Mouse (Mus musculus): Measurements from ENCODE around the gene Klhdc3.

Gene Klhdc3

DNA sequence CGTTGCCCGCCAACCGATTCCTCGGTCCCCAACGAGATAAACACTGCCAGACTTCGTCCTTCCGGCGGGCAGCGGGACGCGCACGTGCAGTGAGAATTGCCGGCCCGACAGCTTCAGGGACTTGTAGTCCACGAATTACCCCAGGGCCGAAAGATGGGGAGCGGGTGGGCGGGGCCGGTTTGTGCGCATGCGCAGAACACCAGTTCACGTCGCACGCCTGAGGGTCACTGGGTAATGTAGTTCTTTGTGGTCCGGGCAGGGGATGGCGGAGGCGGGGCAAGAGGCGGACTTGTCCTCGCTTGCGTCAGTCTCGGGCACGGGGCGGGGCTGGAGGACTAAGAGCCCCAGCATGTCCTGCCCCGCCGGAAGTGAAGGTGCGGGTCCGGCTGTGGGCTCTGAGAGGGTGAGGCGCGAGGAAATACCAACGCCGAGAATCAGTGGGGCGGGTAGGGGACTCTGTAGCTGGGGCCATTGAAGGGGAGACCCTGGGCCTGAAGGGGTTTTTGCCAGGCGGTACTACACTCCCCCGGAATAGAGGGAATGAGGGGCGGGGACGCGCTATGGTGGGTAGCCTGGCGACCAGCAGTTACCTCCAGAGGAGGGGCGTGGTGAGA, at the start of gene Klhdc3:
Klhdc3 (minus strand) TSS at position 155 of the 614 bp plus-strand sequence.
- peak; percentile 35; the same call in 1 of the 2 replicates for TF ChIP-seq GATA4 (IDR thresholded peaks at IDR 0.05; ENCODE audit: insufficient replicate concordance, low read length)

DNA sequence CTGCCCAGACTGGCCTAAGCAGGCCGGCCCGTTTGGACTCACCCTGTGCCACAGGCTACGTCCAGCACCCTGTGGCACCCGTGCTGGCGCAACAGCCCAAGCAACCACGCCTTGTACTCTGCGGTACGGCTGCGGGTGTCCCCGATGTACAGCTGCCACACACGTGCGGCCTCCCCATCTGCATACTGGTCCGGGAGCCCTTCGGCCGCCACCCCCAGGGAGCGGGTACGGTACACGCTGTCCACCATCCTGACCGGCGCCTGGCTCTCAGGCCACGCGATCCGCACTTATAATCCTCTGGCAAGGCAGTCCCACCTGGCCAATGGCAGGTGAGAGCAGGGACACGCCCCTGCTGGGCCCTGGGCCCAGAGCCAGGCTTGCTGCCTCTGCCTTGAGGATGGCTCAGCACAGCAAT, 48.2 kb upstream of the Klhdc3 start, which contains the start of gene Gnmt:
Gnmt (minus strand) TSS at position 265 of the 415 bp plus-strand sequence.
- TF ChIP-seq GATA4 (IDR thresholded peaks at IDR 0.05; ENCODE audit: insufficient replicate concordance, low read length): no peak

DNA sequence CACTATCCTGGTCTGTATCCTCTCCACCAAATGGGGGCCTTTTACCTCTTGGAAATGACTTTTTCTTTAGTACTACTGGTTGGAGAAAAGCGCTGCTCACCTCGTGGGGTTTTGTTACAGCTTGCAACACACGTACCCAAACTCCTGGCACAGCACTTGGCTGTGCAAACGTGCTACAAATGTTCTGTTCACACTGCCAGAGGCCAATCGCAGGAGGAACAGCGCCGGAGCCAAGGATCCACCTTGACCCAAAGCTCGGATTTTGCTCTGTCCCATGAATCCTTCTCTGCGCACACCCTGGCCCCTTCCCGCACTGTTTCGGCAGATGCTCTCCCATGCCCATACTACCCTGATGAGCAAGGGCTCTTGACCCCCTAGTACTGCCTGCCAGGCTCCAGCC, 47.8 kb upstream of the Klhdc3 start:
- no peak for TF ChIP-seq GATA4 (IDR thresholded peaks at IDR 0.05; ENCODE audit: insufficient replicate concordance, low read length)

DNA sequence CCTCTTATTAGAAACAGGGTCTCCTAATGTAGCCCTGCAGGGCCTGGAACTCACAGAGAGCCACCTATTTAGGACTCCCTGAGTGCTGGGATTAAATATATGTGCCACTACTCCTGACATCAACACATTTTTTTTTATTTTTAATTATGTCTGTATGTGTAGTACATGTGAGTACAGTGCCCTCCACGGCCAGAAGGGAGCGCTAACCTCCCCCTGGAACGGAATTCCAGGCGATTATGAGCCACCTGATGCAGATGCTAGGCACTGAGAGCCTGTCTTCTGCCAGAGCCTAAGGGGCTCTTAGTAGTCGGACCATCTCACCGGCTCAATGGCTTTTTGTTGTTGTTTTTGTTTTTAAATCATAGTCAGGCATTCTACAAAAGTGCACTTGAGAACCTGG, 47.3 kb upstream of the Klhdc3 start:
- no peak for TF ChIP-seq GATA4 (IDR thresholded peaks at IDR 0.05; ENCODE audit: insufficient replicate concordance, low read length)

DNA sequence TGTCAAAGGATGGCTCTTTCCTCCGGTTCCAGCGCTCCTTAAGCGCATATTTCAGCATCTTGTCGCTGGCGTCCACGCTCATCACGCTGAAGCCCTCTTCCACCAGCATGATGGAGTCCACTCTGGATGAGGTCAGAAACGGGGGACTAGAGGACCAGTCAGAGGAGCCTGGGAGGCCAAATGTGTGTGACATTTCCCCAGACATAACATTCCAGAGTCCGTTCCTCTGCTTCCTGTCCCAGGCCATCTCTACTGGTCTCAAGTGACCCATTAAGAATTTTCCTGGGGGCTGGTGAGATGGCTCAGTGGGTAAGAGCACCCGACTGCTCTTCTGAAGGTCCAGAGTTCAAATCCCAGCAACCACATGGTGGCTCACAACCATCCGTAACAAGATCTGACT, 46.6 kb upstream of the Klhdc3 start:
- TF ChIP-seq GATA4 (IDR thresholded peaks at IDR 0.05; ENCODE audit: insufficient replicate concordance, low read length): no peak

DNA sequence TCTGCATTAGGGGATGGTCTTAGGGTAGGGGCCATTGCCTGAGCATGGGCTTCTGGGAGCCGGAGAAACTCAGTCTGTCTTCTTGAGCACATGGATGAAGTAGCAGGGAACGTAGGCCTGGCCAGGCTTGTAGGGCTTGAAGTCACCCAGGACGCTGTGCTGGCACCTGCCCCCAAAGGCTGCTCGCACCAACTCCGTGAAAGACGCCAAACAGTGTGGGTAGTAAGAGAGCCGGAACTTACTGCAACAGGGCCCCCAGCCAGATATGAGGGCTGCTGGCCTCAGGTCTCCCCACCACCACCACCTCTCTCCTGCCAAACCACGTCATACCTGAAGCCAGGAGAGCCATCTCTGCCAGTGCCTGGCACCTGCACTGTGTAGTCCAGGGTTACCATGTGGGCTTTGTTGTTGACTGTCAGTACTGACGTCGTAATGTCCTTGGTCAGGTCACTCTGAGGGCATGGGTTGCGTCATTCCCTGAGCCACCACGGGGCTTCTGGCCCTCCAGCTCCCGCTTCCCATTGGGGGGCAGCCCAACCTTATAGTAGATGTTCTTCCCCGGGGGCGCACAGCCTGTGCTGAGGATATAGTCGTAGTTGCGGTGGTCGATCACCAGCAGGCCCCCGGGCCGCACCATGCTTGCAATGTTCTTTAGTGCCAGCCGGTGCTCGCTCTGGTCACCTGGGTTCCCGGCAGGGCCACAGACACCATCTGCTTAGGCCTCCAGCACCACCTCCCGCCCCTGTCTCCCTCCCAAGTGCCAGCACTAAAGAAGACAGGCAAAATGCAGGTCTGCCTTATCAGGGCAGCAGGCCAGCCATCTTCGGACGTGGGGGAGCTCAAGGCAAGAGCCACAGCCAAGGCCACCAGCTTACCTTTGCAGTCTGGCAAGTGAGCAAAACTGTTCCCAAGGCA, 45.3 kb upstream of the Klhdc3 start:
- 0 out of 2 replicates have a peak, but pooled peaks have one; percentile 32 for TF ChIP-seq GATA4 (IDR thresholded peaks at IDR 0.05; ENCODE audit: insufficient replicate concordance, low read length)

DNA sequence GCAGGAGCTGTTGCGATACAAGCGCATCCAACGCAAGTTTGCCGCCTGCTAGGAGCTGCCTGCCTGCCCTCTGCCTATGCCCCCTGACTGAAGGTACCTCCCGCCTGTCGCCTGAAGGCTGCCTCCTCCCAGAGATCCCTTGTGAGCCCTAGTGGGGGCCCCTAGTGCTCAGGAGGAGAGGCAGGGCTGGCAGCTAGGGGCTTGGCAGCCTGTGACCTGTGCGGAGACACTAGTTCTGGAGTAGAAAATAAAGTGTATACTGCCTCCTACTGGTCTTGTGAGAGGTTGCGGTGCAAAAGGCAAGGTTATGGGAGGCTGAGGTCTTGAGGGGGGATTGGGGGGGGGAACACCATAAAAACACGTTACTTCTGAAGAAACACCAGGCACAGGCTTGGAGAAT, 44.6 kb upstream of the Klhdc3 start:
- no peak for TF ChIP-seq GATA4 (IDR thresholded peaks at IDR 0.05; ENCODE audit: insufficient replicate concordance, low read length)

DNA sequence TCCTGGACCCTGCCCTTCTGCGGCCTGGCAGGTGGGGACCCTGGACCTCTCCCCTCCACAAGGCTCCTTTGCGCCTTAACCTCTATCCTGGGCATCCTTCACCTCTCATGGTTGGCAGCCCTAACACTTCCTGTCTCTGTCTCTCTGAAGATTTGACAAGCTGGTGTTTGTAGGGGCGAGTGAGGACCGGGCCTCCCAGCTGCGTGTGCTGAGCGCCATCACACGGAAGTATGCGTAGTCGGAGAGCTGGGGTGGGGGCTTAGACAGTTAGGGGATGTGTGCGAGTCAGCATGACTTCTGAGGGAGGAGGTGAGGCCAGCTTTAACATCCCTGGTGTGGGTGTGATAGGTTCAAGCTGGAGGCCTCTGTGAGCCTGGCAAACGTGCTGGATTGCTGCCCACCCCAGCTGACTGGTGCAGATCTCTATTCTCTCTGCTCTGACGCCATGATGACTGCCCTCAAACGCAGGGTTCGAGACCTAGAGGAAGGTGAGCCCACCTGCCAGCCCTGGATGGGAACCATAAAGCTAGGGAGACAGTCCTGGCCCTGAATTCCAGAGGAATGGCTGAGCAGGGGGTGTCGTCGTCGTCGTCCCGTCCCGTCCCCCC, 43.9 kb upstream of the Klhdc3 start:
- TF ChIP-seq GATA4 (IDR thresholded peaks at IDR 0.05; ENCODE audit: insufficient replicate concordance, low read length): no peak

DNA sequence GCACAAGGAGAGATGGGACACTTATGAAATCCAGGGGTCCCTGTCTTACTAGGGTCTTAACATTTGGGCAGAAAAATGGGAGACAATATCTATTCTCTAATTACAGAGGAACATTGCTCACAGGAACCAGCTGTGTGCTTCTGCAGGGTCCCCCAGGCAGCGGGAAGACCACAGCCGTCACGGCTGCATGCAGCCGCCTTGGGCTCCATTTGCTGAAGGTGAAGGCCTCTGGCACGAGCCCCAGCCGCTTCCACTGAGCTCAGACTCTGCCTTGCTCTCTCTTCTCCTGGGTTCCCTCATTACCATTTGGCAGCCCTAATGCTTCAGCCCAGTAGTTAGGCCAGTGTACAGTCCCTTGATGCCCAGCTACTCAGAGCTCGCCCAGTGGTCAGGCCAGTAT, 40.4 kb upstream of the Klhdc3 start:
- TF ChIP-seq GATA4 (IDR thresholded peaks at IDR 0.05; ENCODE audit: insufficient replicate concordance, low read length): no peak

DNA sequence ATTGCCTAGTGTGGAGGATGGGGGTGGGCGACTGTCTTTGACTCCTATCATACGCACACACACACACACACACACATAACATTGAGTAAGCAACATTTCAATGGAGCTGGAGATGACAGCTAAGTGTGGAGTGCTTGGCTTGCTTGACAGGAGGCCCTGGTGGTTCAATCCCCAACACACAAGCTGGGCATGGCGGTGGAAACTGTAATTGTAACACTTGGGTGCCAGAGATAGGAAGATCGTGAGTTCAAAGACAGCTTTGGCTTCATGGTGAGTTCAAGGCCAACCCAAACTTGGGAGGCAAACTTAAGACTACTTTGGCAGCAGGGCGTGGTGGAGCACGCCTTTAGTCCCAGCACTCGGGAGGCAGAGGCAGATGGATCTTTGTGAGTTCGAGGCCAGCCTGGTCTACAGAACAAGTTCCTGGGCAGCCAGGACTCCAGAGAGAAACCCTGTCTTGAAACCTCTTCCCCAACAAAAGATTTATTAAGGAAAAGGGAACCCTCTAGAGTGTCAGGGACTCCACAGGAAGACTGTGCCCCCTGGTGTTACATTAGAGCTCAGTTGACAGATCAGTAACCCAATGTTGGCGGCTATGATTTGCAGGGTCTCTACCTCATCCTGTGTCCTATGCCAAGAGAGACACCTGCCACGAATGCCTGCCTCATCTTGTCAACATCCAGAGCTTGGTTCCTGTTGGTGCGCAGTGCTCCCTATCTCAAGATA, 34.2 kb upstream of the Klhdc3 start:
- no peak for TF ChIP-seq GATA4 (IDR thresholded peaks at IDR 0.05; ENCODE audit: insufficient replicate concordance, low read length)

DNA sequence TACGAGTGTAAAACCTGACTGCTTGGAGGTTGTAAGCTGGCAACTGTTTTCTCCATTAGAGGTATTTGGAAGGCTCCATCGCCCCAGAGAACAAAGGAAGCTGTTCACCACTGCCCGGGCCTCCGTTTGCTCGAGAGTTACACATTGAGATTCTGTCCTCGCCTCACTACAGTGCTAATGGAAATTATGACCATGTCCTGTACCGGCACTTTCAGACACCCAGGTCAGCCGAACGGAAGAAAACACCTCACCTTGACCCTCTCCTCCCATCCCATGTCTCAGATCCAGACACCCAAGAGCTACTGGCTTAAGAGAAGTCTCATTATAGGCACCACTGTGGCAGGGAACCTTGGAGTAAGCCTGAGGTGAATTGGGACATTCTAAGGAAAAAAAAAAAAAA, 33.1 kb upstream of the Klhdc3 start:
- no peak for TF ChIP-seq GATA4 (IDR thresholded peaks at IDR 0.05; ENCODE audit: insufficient replicate concordance, low read length)

DNA sequence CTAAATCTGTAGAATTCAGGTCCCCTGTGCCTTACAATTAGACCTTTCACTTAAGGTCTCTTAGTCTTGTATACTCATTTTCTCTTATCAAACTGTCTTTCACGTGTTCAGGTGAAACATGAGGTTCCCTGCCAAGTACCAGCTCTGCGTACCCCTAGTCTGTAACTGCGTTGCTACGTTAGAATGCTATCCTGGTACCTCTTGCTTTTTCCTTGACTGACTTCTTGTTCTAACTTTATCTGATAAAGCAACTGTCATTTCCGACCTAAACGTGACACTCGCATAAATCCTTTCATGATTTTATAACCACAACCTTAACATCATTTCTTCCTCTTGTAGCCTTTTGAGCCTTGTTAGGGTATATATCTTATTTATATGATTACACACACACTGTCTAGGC, 31.7 kb upstream of the Klhdc3 start:
- TF ChIP-seq GATA4 (IDR thresholded peaks at IDR 0.05; ENCODE audit: insufficient replicate concordance, low read length): no peak

DNA sequence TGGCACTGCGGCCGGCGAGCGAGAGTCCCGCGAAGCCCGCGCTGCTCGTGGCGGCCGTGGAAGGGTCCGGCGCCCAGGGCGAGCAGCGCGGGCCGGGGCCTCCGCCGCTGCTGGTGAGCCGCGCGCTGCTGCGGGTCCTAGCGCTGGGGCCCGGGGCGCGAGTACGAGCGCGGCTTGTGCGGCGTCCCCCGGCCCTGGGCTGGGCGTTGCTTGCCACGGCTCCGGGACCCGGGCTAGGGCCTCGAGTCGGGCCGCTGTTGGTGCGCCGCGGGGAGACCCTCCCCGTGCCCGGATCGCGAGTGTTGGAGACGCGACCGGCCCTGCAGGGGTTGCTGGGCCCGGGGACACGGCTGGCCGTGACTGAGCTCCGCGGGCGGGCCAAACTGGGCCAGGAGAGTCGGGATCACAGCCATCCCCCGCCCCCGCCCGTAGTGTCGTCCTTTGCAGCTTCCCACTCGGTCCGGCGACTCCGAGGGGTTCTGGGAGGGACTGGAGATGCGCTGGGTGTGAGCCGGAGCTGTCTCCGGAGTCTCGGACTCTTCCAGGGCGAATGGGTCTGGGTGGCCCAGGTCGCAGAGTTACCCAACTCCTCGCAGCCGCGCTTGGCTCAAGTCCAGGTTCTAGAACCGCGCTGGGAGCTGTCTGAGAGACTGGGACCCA, 31.0 kb upstream of the Klhdc3 start:
- TF ChIP-seq GATA4 (IDR thresholded peaks at IDR 0.05; ENCODE audit: insufficient replicate concordance, low read length): no peak

DNA sequence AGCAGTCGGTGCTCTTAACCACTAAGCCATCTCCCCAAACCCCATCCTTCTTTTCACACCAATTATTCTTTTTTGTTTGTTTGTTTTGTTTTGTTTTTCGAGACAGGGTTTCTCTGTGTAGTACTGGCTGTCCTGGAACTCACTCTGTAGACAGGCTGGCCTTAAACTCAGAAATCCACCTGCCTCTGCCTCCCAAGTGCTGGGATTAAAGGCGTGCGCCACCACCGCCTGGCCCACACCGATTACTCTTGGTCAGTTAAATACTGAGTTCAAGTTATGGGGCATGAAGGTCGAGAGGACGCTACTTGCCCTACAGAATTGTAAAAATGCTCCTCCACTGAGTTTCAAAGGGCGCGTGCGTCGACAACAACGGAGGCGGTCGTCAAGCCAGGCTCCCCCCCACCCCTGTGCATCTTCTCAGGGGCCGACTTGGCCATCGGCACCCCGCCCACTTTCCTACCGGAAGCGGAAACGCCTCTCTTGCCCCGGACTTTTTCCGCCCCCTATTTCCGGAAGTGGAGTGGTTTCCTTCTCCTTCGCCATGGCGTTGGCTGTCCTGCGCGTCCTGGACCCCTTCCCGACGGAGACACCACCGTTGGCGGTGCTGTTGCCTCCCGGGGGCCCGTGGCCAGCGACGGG, 30.4 kb upstream of the Klhdc3 start, which contains the start of gene Pex6:
Pex6 (plus strand) TSS at position 505 of the 639 bp plus-strand sequence.
- TF ChIP-seq GATA4 (IDR thresholded peaks at IDR 0.05; ENCODE audit: insufficient replicate concordance, low read length): no peak; the same call in 1 of the 2 replicates
